Mouse (Mus musculus) liver, postnatal 0 days (tissue): ENCODE measurements around the gene Shank3. TPM values are rescaled to one million over a fixed set of nuclear protein-coding genes. Genes with fewer than 3 reads are reported as not detected.

Experiments
- ATAC-seq: fragments of 200-750 bp; cut with Nextera tagmentation; 2 replicates; pipeline ENCODE4 v1.8.0; 2017; ENCODE audit warnings: mild to moderate bottlenecking, moderate library complexity
- DNase-seq: peaks from one replicate; pipeline ENCODE4 v3.0.0-alpha.2; 2016
- H3K27ac ChIP-seq: fragments of 300-500 bp; sonication (generic); 2 replicates; pipeline ENCODE4 v1.5.1; 2014; ENCODE audit warnings: antibody characterized with exemption, moderate library complexity, mild to moderate bottlenecking, low read depth
- H3K27me3 ChIP-seq: fragments of 300-500 bp; sonication (generic); 2 replicates; pipeline ENCODE4 v1.6.1; 2014; ENCODE audit warnings: low read length, control low read depth, mixed read lengths; ENCODE audit not compliant: insufficient read depth
- H3K36me3 ChIP-seq: fragments of 300-500 bp; sonication (generic); replicated peaks from 2 replicates; pipeline ENCODE4 v1.6.1; 2014; ENCODE audit warnings: mild to moderate bottlenecking, control low read depth, low read length, moderate library complexity, mixed read lengths; ENCODE audit not compliant: insufficient read depth
- H3K4me1 ChIP-seq: fragments of 300-500 bp; sonication (generic); 2 replicates; pipeline ENCODE4 v1.6.1; 2014; ENCODE audit warnings: antibody characterized with exemption, mild to moderate bottlenecking, control low read depth; ENCODE audit not compliant: insufficient read depth
- H3K4me2 ChIP-seq: fragments of 300-500 bp; sonication (generic); 2 replicates; pipeline ENCODE4 v1.6.1; 2014; ENCODE audit warnings: low read depth, mild to moderate bottlenecking, low read length, moderate library complexity, mixed read lengths
- H3K4me3 ChIP-seq: fragments of 300-500 bp; sonication (generic); 2 replicates; pipeline ENCODE4 v1.5.1; 2014; ENCODE audit warnings: low read depth, low read length
- H3K9ac ChIP-seq: fragments of 300-500 bp; sonication (generic); replicated peaks from 2 replicates; pipeline ENCODE4 v1.6.1; 2014; ENCODE audit warnings: mild to moderate bottlenecking, moderate library complexity
- H3K9me3 ChIP-seq: fragments of 300-500 bp; sonication (generic); 2 replicates; pipeline ENCODE4 v1.6.1; 2016; ENCODE audit warnings: mild to moderate bottlenecking, control low read depth, low read length, mixed read lengths
- CTCF ChIP-seq: sonication (generic); IDR thresholded peaks from 2 replicates; pipeline ENCODE4 v1.5.1; 2016; ENCODE audit warnings: antibody characterized with exemption, low read depth
- EP300 ChIP-seq: IDR thresholded peaks from 2 replicates; pipeline ENCODE4 v1.6.1; 2016; ENCODE audit warnings: antibody characterized with exemption, low read depth, mild to moderate bottlenecking
- WGBS: fragments of 180-500 bp; shearing (Covaris S2); extraction: QIAGEN DNeasy Blood & Tissue Kit; methylation state at CpG from one replicate; pipeline ENCODE4 v1.1.7; 2014; ENCODE audit not compliant: insufficient replicate concordance; 5-methylcytosine and 5-hydroxymethylcytosine counted together
- polyA plus RNA-seq: library from polyadenylated mRNA; unstranded; fragments of >200 nt; fragmentation: Nextera tagmentation; extraction: Ambion mirVana; gene quantifications from 2 replicates; pipeline ENCODE4 v1.2.1, GENCODE M21; 2015

The Shank3 gene
- polyA plus RNA-seq, 1 experiment from 2014 or later: 0.81 TPM

DNA sequence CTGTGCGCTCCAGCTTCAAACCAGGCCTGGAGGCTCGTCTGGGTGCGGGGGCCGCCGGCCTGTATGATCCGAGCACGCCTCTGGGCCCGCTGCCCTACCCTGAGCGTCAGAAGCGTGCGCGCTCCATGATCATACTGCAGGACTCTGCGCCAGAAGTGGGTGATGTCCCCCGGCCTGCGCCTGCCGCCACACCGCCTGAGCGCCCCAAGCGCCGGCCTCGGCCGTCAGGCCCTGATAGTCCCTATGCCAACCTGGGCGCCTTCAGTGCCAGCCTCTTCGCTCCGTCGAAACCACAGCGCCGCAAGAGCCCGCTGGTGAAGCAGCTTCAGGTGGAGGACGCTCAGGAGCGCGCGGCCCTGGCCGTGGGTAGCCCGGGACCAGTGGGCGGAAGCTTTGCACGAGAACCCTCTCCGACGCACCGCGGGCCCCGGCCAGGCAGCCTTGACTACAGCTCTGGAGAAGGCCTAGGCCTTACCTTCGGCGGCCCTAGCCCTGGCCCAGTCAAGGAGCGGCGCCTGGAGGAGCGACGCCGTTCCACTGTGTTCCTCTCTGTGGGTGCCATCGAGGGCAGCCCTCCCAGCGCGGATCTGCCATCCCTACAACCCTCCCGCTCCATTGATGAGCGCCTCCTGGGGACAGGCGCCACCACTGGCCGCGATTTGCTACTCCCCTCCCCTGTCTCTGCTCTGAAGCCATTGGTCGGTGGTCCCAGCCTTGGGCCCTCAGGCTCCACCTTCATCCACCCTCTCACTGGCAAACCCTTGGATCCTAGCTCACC, 48.6 kb downstream of the Shank3 start:
- TF ChIP-seq EP300: no peak
- no peak for TF ChIP-seq CTCF
- DNase-seq: no peak
- no peak overlapping the region for H3K27ac ChIP-seq
- ATAC-seq: no peak
- H3K9me3 ChIP-seq: no peaks in the 10 kb centered on the region
- peaks cover 4% of the 10 kb centered on the region; the same call in 1 of the 2 replicates for H3K27me3 ChIP-seq
- H3K4me3 ChIP-seq: no peak overlapping the region
- no peak overlapping the region for H3K9ac ChIP-seq
- H3K4me1 ChIP-seq: no peaks in the 10 kb centered on the region
- no peaks in the 10 kb centered on the region for H3K36me3 ChIP-seq
- 0 out of 2 replicates have a peak overlapping the region, but pooled peaks have one; percentile 15 for H3K4me2 ChIP-seq
- WGBS: 61% methylated on average over 55 of the region's 58 CpGs

DNA sequence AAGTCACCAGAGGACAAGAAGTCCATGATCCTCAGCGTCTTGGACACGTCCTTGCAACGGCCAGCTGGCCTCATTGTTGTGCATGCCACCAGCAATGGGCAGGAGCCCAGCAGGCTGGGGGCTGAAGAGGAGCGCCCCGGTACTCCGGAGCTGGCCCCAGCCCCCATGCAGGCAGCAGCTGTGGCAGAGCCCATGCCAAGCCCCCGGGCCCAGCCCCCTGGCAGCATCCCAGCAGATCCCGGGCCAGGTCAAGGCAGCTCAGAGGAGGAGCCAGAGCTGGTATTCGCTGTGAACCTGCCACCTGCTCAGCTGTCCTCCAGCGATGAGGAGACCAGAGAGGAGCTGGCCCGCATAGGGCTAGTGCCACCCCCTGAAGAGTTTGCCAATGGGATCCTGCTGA, 49.4 kb downstream of the Shank3 start:
- H3K36me3 ChIP-seq: no peaks in the 10 kb centered on the region
- peaks cover 4% of the 10 kb centered on the region; the same call in 1 of the 2 replicates for H3K27me3 ChIP-seq
- WGBS: 73% methylated on average over 11 of the region's 11 CpGs
- DNase-seq (no peak), ATAC-seq (no peak)
- TF ChIP-seq EP300 (no peak), CTCF (no peak)
- no peak overlapping the region for H3K4me2 ChIP-seq
- H3K27ac ChIP-seq: no peak overlapping the region
- H3K9me3 ChIP-seq: no peaks in the 10 kb centered on the region
- no peak overlapping the region for H3K9ac ChIP-seq
- H3K4me1 ChIP-seq: no peaks in the 10 kb centered on the region
- no peak overlapping the region for H3K4me3 ChIP-seq

- Histone ChIP-seq H3K4me3 (no peak overlapping the region), H3K36me3 (no peaks in the 10 kb centered on the region), H3K4me2 (no peak overlapping the region), H3K27me3 (peaks cover 4% of the 10 kb centered on the region; the same call in 1 of the 2 replicates), H3K4me1 (no peaks in the 10 kb centered on the region), H3K9me3 (no peaks in the 10 kb centered on the region), H3K9ac (no peak overlapping the region), H3K27ac (no peak overlapping the region)
- WGBS: 85% methylated on average over 8 of the region's 8 CpGs
- ATAC-seq (no peak), DNase-seq (no peak)
- TF ChIP-seq EP300 (no peak), CTCF (no peak)
Observed at GRCm38 (mm10) chr15:89550506-89550905, 51.1 kb downstream of the Shank3 start.

DNA sequence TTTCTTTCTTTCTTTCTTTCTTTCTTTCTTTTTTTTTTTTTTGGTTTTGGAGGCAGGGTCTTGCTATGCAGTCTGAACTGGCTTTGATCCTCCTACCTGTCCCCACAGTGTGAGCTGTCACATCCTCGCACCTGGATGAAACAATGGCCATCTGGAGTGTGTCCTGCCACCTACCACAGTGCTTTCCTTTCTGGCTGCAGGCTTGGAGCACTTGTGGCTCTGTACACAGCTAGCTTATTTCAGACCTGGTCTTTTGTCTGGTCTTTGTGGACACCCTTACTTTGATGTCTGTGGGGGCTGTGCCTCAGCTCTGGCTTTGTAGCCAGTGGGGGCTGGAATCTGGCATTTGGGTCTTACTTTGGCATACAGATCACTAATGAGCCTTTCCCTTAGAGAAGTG, 52.3 kb downstream of the Shank3 start:
- Histone ChIP-seq H3K4me2 (no peak overlapping the region), H3K27me3 (peaks cover 4% of the 10 kb centered on the region; the same call in 1 of the 2 replicates), H3K36me3 (no peaks in the 10 kb centered on the region), H3K4me3 (no peak overlapping the region), H3K27ac (no peak overlapping the region), H3K9ac (no peak overlapping the region), H3K9me3 (no peaks in the 10 kb centered on the region), H3K4me1 (no peaks in the 10 kb centered on the region)
- no peak for ATAC-seq
- 77% methylated on average over 1 of the region's 1 CpGs for WGBS
- TF ChIP-seq CTCF (no peak), EP300 (no peak)
- no peak for DNase-seq

GRCm38 (mm10) chr15:89555591-89555990, 56.2 kb downstream of the Shank3 start:
- H3K27ac ChIP-seq: no peak overlapping the region
- no peak for ATAC-seq
- H3K36me3 ChIP-seq: no peaks in the 10 kb centered on the region
- H3K9me3 ChIP-seq: no peaks in the 10 kb centered on the region
- no peak for TF ChIP-seq EP300
- no peak for TF ChIP-seq CTCF
- no peak for DNase-seq
- no peak overlapping the region for H3K9ac ChIP-seq
- no peak overlapping the region for H3K4me2 ChIP-seq
- 0 out of 2 replicates have a peak, but pooled peaks cover 3% of the 10 kb centered on the region for H3K27me3 ChIP-seq
- H3K4me1 ChIP-seq: no peaks in the 10 kb centered on the region
- no peak overlapping the region for H3K4me3 ChIP-seq
- WGBS: 67% methylated on average over 6 of the region's 6 CpGs

GRCm38 (mm10) chr15:89556401-89557178, 57.2 kb downstream of the Shank3 start:
- Histone ChIP-seq H3K4me2 (no peak overlapping the region), H3K9me3 (no peaks in the 10 kb centered on the region), H3K27me3 (0 out of 2 replicates have a peak, but pooled peaks cover 3% of the 10 kb centered on the region), H3K27ac (no peak overlapping the region), H3K4me1 (no peaks in the 10 kb centered on the region), H3K4me3 (no peak overlapping the region), H3K36me3 (no peaks in the 10 kb centered on the region), H3K9ac (no peak overlapping the region)
- WGBS: 61% methylated on average over 23 of the region's 23 CpGs
- ATAC-seq: no peak
- TF ChIP-seq EP300 (no peak), CTCF (no peak)
- no peak for DNase-seq
